Mouse (Mus musculus): ENCODE results near the gene Gm9970. TPM values are rescaled to one million over a fixed set of nuclear protein-coding genes. Genes with fewer than 3 reads are reported as not detected.

The Gm9970 gene
- 0.36 TPM in 1 of 2 replicates, not detected in the other for polyA plus RNA-seq (2014; fragmentation: Nextera tagmentation; extraction: Ambion mirVana)

- Histone ChIP-seq H3K27ac (ENCODE audit: low read depth, low read length) (peak within 1 kb of the TSS; percentile 94), H3K27me3 (replicated peaks; ENCODE audit: control insufficient read depth, insufficient read depth, low read length) (no peaks in the 10 kb centered on the region), H3K36me3 (ENCODE audit: control insufficient read depth, insufficient read depth, low read length) (peaks cover 11% of the 10 kb centered on the region), H3K4me2 (peak within 1 kb of the TSS; percentile 97), H3K4me1 (replicated peaks; ENCODE audit: control insufficient read depth, insufficient read depth, low read length) (peaks cover 10% of the 10 kb centered on the region), H3K9ac (ENCODE audit: low read depth, low read length) (peak within 1 kb of the TSS; percentile 87), H3K4me3 (ENCODE audit: low read depth, low read length) (peak within 1 kb of the TSS; percentile 94), H3K9me3 (ENCODE audit: control insufficient read depth, low read length) (no peaks in the 10 kb centered on the region)
- under 1% methylated on average over 100 of the region's 103 CpGs for WGBS
- DNase-seq (ENCODE audit: low spot score): peak; percentile 91
- ATAC-seq (replicated peaks; ENCODE audit: low FRiP score): peak; percentile 98
Measured at GRCm38 (mm10) chr5:31240637-31241521, at the start of gene Gm9970, which contains the start of gene Nrbp1. Gene Gm9970 (minus strand): TSS chr5:31241232. Gene Nrbp1 (plus strand): TSS chr5:31240864.

DNA sequence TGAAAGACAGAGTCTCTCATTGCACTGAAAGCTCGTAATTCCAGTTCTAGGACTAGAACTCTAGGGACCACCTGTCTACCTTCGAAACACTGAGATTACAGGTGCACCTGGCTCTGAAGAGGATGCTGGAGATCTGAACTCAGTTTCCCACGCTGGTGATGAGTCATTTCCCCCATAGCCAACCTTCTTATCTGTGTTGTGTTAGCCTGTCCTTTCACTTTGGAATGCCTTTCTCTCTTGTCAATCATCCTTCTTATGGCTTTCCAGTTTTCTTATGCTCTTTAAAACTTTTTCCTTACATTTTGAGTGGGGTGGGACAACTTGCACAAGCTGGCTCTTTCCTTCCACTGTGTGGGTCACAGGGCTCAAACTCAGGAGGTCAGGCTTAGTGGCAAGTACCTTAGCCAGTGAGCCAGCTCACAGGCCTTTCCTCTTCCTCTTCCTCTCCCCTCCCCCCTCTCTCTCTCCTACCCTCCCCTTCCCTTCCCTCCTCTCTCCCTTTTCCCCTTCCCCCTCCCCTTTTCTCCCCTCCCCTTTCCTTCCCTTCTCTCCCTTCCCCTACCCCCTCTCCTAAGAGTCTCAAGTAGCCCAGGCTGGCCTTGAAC is 48.7 kb upstream of the Gm9970 start:
- Histone ChIP-seq H3K27ac (ENCODE audit: low read depth, low read length) (no peak overlapping the region), H3K4me2 (peak overlapping the region; percentile 84), H3K4me3 (ENCODE audit: low read depth, low read length) (no peak overlapping the region), H3K9me3 (ENCODE audit: control insufficient read depth, low read length) (no peaks in the 10 kb centered on the region), H3K9ac (ENCODE audit: low read depth, low read length) (no peak overlapping the region; the same call in 1 of the 2 replicates), H3K36me3 (ENCODE audit: control insufficient read depth, insufficient read depth, low read length) (no peaks in the 10 kb centered on the region; the same call in 1 of the 2 replicates), H3K4me1 (replicated peaks; ENCODE audit: control insufficient read depth, insufficient read depth, low read length) (peaks cover 13% of the 10 kb centered on the region; the same call in 1 of the 2 replicates), H3K27me3 (replicated peaks; ENCODE audit: control insufficient read depth, insufficient read depth, low read length) (no peaks in the 10 kb centered on the region)
- WGBS: 61% methylated on average over 3 of the region's 3 CpGs
- ATAC-seq (replicated peaks; ENCODE audit: low FRiP score) (no peak), DNase-seq (ENCODE audit: low spot score) (no peak)

DNA sequence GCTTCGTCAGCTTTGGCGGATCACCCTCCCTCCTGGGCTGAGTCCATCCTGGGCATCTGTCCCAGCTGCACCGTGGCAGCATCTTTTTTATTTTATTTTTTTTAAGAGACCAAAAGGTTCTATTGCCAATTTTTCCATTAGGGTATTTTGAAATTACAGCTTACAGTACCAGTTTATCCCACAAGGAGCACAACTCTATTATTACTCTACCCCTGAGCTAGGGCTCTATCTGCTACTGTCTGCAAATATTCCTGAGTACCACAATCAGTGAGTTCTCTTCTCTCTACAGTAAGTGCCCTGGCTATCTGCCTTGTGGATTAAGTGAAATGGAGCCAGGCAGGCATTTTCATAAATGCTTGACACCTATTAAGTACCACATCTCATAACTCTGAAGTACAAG is 47.6 kb upstream of the Gm9970 start:
- H3K4me1 ChIP-seq (replicated peaks; ENCODE audit: control insufficient read depth, insufficient read depth, low read length): peaks cover 10% of the 10 kb centered on the region; the same call in 1 of the 2 replicates
- H3K27ac ChIP-seq (ENCODE audit: low read depth, low read length): no peak overlapping the region
- 69% methylated on average over 3 of the region's 3 CpGs for WGBS
- no peaks in the 10 kb centered on the region for H3K27me3 ChIP-seq (replicated peaks; ENCODE audit: control insufficient read depth, insufficient read depth, low read length)
- H3K9me3 ChIP-seq (ENCODE audit: control insufficient read depth, low read length): no peaks in the 10 kb centered on the region
- no peak overlapping the region for H3K9ac ChIP-seq (ENCODE audit: low read depth, low read length)
- no peak for ATAC-seq (replicated peaks; ENCODE audit: low FRiP score)
- H3K36me3 ChIP-seq (ENCODE audit: control insufficient read depth, insufficient read depth, low read length): no peaks in the 10 kb centered on the region; the same call in 1 of the 2 replicates
- no peak for DNase-seq (ENCODE audit: low spot score)
- H3K4me2 ChIP-seq: no peak overlapping the region
- H3K4me3 ChIP-seq (ENCODE audit: low read depth, low read length): no peak overlapping the region

DNA sequence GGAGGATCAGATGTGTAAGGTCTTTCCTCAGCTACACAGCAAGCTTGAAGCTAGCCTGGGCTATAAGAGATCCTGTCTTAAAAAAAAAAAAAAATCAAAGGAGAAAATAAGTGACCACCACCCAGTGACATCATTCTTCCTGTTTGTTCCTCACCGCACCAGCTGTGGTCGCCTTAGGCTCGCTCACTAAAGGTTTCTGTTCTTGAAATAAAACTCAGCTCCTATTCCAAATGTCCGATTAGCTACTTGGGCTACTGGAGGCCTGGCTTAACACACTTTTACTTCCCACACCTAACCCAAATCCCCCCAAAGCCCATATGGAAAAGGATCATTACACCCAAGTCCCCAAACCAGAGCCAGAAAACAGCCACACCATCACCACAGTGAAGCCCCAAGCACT is 47.2 kb upstream of the Gm9970 start:
- Histone ChIP-seq H3K36me3 (ENCODE audit: control insufficient read depth, insufficient read depth, low read length) (no peaks in the 10 kb centered on the region), H3K4me2 (no peak overlapping the region), H3K27ac (ENCODE audit: low read depth, low read length) (no peak overlapping the region), H3K9me3 (ENCODE audit: control insufficient read depth, low read length) (no peaks in the 10 kb centered on the region), H3K4me3 (ENCODE audit: low read depth, low read length) (no peak overlapping the region), H3K27me3 (replicated peaks; ENCODE audit: control insufficient read depth, insufficient read depth, low read length) (no peaks in the 10 kb centered on the region), H3K4me1 (replicated peaks; ENCODE audit: control insufficient read depth, insufficient read depth, low read length) (peaks cover 10% of the 10 kb centered on the region; the same call in 1 of the 2 replicates), H3K9ac (ENCODE audit: low read depth, low read length) (no peak overlapping the region)
- no peak for ATAC-seq (replicated peaks; ENCODE audit: low FRiP score)
- no peak for DNase-seq (ENCODE audit: low spot score)
- 38% methylated on average over 4 of the region's 4 CpGs for WGBS

DNA sequence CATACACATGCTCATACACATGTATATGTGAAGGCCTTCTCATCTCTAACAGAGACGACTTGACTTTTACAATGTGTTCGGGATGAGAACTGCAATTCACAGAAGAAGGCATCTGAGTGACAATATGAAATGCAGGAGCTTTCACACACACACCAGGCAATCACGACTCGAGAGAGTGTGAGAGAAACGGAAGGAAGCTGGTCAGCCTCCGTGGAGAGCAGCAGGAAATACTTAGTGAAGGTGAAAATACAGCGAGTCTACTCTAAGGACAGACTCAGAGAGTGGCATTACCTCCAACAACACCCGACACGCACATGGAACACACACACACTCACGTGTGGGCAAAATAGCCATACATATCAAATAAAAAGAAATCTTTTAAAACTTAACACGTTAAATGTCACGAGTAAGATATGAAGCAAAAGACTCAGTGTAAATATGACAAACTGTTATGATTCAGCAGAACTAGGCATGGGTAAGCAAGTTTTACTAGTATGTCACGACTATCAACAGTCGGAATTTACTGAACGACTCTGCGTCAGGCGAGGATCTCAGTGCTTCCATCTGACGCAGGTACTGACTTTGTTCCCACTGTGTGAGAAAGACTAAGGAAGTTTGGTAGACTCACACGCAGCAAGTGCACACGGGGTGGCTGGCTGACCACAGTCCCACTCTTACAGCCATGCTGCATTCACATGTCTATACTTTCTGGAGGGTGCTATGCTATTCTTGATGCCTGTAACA is 38.4 kb upstream of the Gm9970 start:
- H3K4me1 ChIP-seq (replicated peaks; ENCODE audit: control insufficient read depth, insufficient read depth, low read length): no peaks in the 10 kb centered on the region
- peaks cover 2% of the 10 kb centered on the region; the same call in 1 of the 2 replicates for H3K36me3 ChIP-seq (ENCODE audit: control insufficient read depth, insufficient read depth, low read length)
- no peak overlapping the region for H3K4me3 ChIP-seq (ENCODE audit: low read depth, low read length)
- no peaks in the 10 kb centered on the region for H3K9me3 ChIP-seq (ENCODE audit: control insufficient read depth, low read length)
- no peak overlapping the region for H3K27ac ChIP-seq (ENCODE audit: low read depth, low read length)
- no peak for ATAC-seq (replicated peaks; ENCODE audit: low FRiP score)
- no peaks in the 10 kb centered on the region for H3K27me3 ChIP-seq (replicated peaks; ENCODE audit: control insufficient read depth, insufficient read depth, low read length)
- no peak overlapping the region for H3K4me2 ChIP-seq
- no peak overlapping the region for H3K9ac ChIP-seq (ENCODE audit: low read depth, low read length)
- WGBS: 79% methylated on average over 20 of the region's 20 CpGs
- no peak for DNase-seq (ENCODE audit: low spot score)

DNA sequence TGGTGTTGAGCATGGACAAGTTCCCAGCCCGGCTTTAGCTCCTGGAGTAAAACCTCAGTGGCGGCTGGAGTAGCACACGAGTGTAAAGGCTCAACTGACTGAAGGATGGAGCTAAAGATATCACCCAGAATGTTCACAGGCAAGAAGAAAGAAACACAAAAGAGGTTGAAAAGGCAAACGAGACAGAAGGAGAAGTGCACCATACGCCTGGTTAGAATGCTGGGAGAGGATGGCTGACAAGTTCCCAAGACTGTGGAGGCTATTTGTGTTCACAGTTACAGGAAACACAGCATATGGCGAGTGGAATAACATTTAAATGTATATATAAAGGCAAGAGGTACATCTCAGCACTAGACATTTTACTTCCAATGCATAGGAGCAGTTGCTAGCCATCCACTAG is 32.0 kb upstream of the Gm9970 start:
- peaks cover 4% of the 10 kb centered on the region for H3K36me3 ChIP-seq (ENCODE audit: control insufficient read depth, insufficient read depth, low read length)
- 85% methylated on average over 6 of the region's 6 CpGs for WGBS
- H3K9me3 ChIP-seq (ENCODE audit: control insufficient read depth, low read length): no peaks in the 10 kb centered on the region
- no peak for ATAC-seq (replicated peaks; ENCODE audit: low FRiP score)
- no peak overlapping the region for H3K9ac ChIP-seq (ENCODE audit: low read depth, low read length)
- no peak overlapping the region for H3K4me2 ChIP-seq
- H3K27me3 ChIP-seq (replicated peaks; ENCODE audit: control insufficient read depth, insufficient read depth, low read length): no peaks in the 10 kb centered on the region
- H3K4me1 ChIP-seq (replicated peaks; ENCODE audit: control insufficient read depth, insufficient read depth, low read length): no peaks in the 10 kb centered on the region
- H3K4me3 ChIP-seq (ENCODE audit: low read depth, low read length): no peak overlapping the region
- no peak overlapping the region for H3K27ac ChIP-seq (ENCODE audit: low read depth, low read length)
- no peak for DNase-seq (ENCODE audit: low spot score)

DNA sequence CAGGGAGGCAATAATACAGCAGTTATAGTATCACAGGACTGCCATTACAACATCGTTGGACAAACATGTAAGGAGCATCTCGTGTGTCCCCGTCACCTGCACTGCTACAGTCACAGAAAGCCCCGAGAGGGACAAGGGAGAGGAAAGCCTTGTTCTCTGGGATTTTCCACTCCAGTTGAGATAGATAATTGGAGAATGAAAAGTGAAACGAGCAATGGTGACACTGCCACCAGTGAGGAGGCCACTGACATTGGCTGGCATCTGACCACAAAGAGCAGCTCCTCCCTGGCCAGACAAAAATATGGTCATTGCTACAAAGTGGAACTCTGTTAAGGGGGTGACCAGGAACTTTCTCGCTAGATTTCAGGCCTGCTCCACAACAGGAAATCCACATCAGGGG is 26.7 kb upstream of the Gm9970 start:
- no peak overlapping the region for H3K27ac ChIP-seq (ENCODE audit: low read depth, low read length)
- H3K4me3 ChIP-seq (ENCODE audit: low read depth, low read length): no peak overlapping the region
- no peak overlapping the region for H3K9ac ChIP-seq (ENCODE audit: low read depth, low read length)
- H3K27me3 ChIP-seq (replicated peaks; ENCODE audit: control insufficient read depth, insufficient read depth, low read length): no peaks in the 10 kb centered on the region
- 72% methylated on average over 6 of the region's 6 CpGs for WGBS
- no peak for ATAC-seq (replicated peaks; ENCODE audit: low FRiP score)
- peaks cover 9% of the 10 kb centered on the region for H3K36me3 ChIP-seq (ENCODE audit: control insufficient read depth, insufficient read depth, low read length)
- no peaks in the 10 kb centered on the region for H3K9me3 ChIP-seq (ENCODE audit: control insufficient read depth, low read length)
- no peak for DNase-seq (ENCODE audit: low spot score)
- H3K4me1 ChIP-seq (replicated peaks; ENCODE audit: control insufficient read depth, insufficient read depth, low read length): no peaks in the 10 kb centered on the region
- no peak overlapping the region for H3K4me2 ChIP-seq

GRCm38 (mm10) chr5:31266101-31266500 is 25.1 kb upstream of the Gm9970 start:
- H3K27me3 ChIP-seq (replicated peaks; ENCODE audit: control insufficient read depth, insufficient read depth, low read length): no peaks in the 10 kb centered on the region
- no peak overlapping the region for H3K27ac ChIP-seq (ENCODE audit: low read depth, low read length)
- no peak overlapping the region for H3K4me2 ChIP-seq
- H3K4me3 ChIP-seq (ENCODE audit: low read depth, low read length): no peak overlapping the region
- no peak for ATAC-seq (replicated peaks; ENCODE audit: low FRiP score)
- no peaks in the 10 kb centered on the region for H3K9me3 ChIP-seq (ENCODE audit: control insufficient read depth, low read length)
- H3K36me3 ChIP-seq (ENCODE audit: control insufficient read depth, insufficient read depth, low read length): peaks cover 10% of the 10 kb centered on the region
- H3K9ac ChIP-seq (ENCODE audit: low read depth, low read length): no peak overlapping the region
- DNase-seq (ENCODE audit: low spot score): no peak
- 85% methylated on average over 7 of the region's 7 CpGs for WGBS
- no peaks in the 10 kb centered on the region for H3K4me1 ChIP-seq (replicated peaks; ENCODE audit: control insufficient read depth, insufficient read depth, low read length)

All from liver, embryonic 11.5 days (tissue).